Mouse (Mus musculus): ENCODE results near the gene Rad51b.
A peak's percentile ranks its signal among the peaks of the same experiment; 100 is the strongest.

The Rad51b gene

GRCm38 (mm10) chr12:79745845-79746510 lies 448.9 kb downstream of the Rad51b start:
- DNase-seq: no peak

GRCm38 (mm10) chr12:79747541-79747940 lies 450.5 kb downstream of the Rad51b start:
- no peak for DNase-seq

- DNase-seq: no peak
These were observed 451.8 kb downstream of the Rad51b start for GRCm38 (mm10) chr12:79748862-79749261.

- DNase-seq: peak; percentile 11
These were observed 453.4 kb downstream of the Rad51b start for GRCm38 (mm10) chr12:79750253-79751125.

- no peak for DNase-seq
These were observed 454.7 kb downstream of the Rad51b start for GRCm38 (mm10) chr12:79751781-79752180.

GRCm38 (mm10) chr12:79752189-79752588 lies 455.1 kb downstream of the Rad51b start:
- no peak for DNase-seq

GRCm38 (mm10) chr12:79755617-79756016 lies 458.5 kb downstream of the Rad51b start:
- DNase-seq: no peak

- DNase-seq: no peak
These were observed 459.3 kb downstream of the Rad51b start for GRCm38 (mm10) chr12:79756352-79756751.

- DNase-seq: no peak
These were observed 460.7 kb downstream of the Rad51b start for GRCm38 (mm10) chr12:79757775-79758174.

GRCm38 (mm10) chr12:79759180-79759902 lies 462.3 kb downstream of the Rad51b start:
- no peak for DNase-seq

GRCm38 (mm10) chr12:79761217-79761616 lies 464.1 kb downstream of the Rad51b start:
- no peak for DNase-seq

GRCm38 (mm10) chr12:79762087-79762486 lies 465.0 kb downstream of the Rad51b start:
- no peak for DNase-seq

GRCm38 (mm10) chr12:79762570-79763275 lies 465.6 kb downstream of the Rad51b start:
- no peak for DNase-seq

- DNase-seq: no peak
These were observed 469.0 kb downstream of the Rad51b start for GRCm38 (mm10) chr12:79766116-79766515.

GRCm38 (mm10) chr12:79768741-79769322 lies 471.8 kb downstream of the Rad51b start:
- DNase-seq: no peak

GRCm38 (mm10) chr12:79769763-79770162 lies 472.7 kb downstream of the Rad51b start:
- no peak for DNase-seq

- DNase-seq: no peak
These were observed 474.1 kb downstream of the Rad51b start for GRCm38 (mm10) chr12:79771194-79771593.

GRCm38 (mm10) chr12:79771741-79772140 lies 474.7 kb downstream of the Rad51b start:
- peak; percentile 11 for DNase-seq

- no peak for DNase-seq
These were observed 476.2 kb downstream of the Rad51b start for GRCm38 (mm10) chr12:79773246-79773645.

GRCm38 (mm10) chr12:79774571-79774970 lies 477.5 kb downstream of the Rad51b start:
- DNase-seq: no peak

GRCm38 (mm10) chr12:79776828-79777227 lies 479.7 kb downstream of the Rad51b start:
- no peak for DNase-seq

GRCm38 (mm10) chr12:79780745-79781144 lies 483.7 kb downstream of the Rad51b start:
- no peak for DNase-seq
